Mouse (Mus musculus): ENCODE measurements around the gene Gpr156. TPM values are rescaled to one million over a fixed set of nuclear protein-coding genes. Genes with fewer than 3 reads are reported as not detected.

Gpr156 gene
- total RNA-seq, 1 experiment = 0.22 TPM

GRCm38 (mm10) chr16:37920842-37921409 is 4.6 kb downstream of the Gpr156 start:
- in situ Hi-C loops (cut with MboI; ENCODE audit: low sequenced_read_pairs in 2 of 2, unreplicated experiment in 2 of 2) = no loop called here

GRCm38 (mm10) chr16:37926087-37926486 is 9.8 kb downstream of the Gpr156 start:
- no peak overlapping the region for H3K4me3 ChIP-seq (ENCODE audit: insufficient read depth in 1 of 2, low read depth in 1 of 2, low read length in 2 of 2, poor library complexity in 1 of 2, severe bottlenecking in 1 of 2)
- no peak overlapping the region for H3K27ac ChIP-seq (ENCODE audit: insufficient read depth, low read depth, low read length, poor library complexity, severe bottlenecking)
- H3K36me3 ChIP-seq (ENCODE audit: control insufficient read depth, insufficient read depth, low read length, poor library complexity, severe bottlenecking) = no peaks in the 10 kb centered on the region
- TF ChIP-seq ZC3H11A (IDR thresholded peaks at IDR 0.05; ENCODE audit: borderline replicate concordance, low read depth, low read length) = no peak
- no peaks in the 10 kb centered on the region for H3K4me1 ChIP-seq (ENCODE audit: control insufficient read depth in 2 of 2, insufficient read depth in 2 of 2, low read length in 2 of 2, poor library complexity in 1 of 2)
- H3K9me3 ChIP-seq (ENCODE audit: control insufficient read depth, insufficient read depth, low read depth, low read length) = no peaks in the 10 kb centered on the region
- no peak for DNase-seq (ENCODE audit: low read depth, low spot score)
- in situ Hi-C loops (cut with MboI; ENCODE audit: low sequenced_read_pairs in 2 of 2, unreplicated experiment in 2 of 2) = loop anchor here in 1 of 2 experiments (25.0 kb wide), 1 partner anchor 561 kb away; no protein-coding TSS in a partner anchor
- H3K9ac ChIP-seq (ENCODE audit: insufficient read depth, low read depth, low read length, poor library complexity, severe bottlenecking) = no peak overlapping the region

More at GRCm38 (mm10) chr16:37920842-37921409, 4.6 kb downstream of the Gpr156 start:
- no peak for TF ChIP-seq ZC3H11A (IDR thresholded peaks at IDR 0.05; ENCODE audit: borderline replicate concordance, low read depth, low read length)
- no peak for TF ChIP-seq CHD2 (IDR thresholded peaks at IDR 0.05; ENCODE audit: low read depth, low read length)
- no peak for TF ChIP-seq ZNF384 (IDR thresholded peaks at IDR 0.05; ENCODE audit: low read depth, low read length)
- no peak for TF ChIP-seq MAFK (IDR thresholded peaks at IDR 0.05; ENCODE audit: insufficient read depth, low read depth, low read length)
- no peak for TF ChIP-seq HCFC1 (IDR thresholded peaks at IDR 0.05; ENCODE audit: borderline replicate concordance, insufficient read depth, low read length)
- Histone ChIP-seq H3K9me3 (ENCODE audit: control insufficient read depth, insufficient read depth, low read depth, low read length) (no peaks in the 10 kb centered on the region), H3K9ac (ENCODE audit: insufficient read depth, low read depth, low read length, poor library complexity, severe bottlenecking) (no peak overlapping the region), H3K27ac (ENCODE audit: insufficient read depth, low read depth, low read length, poor library complexity, severe bottlenecking) (no peak overlapping the region), H3K36me3 (ENCODE audit: control insufficient read depth, insufficient read depth, low read length, poor library complexity, severe bottlenecking) (no peaks in the 10 kb centered on the region), H3K4me1 (ENCODE audit: control insufficient read depth in 2 of 2, insufficient read depth in 2 of 2, low read length in 2 of 2, poor library complexity in 1 of 2) (no peaks in the 10 kb centered on the region), H3K4me3 (ENCODE audit: insufficient read depth in 1 of 2, low read depth in 1 of 2, low read length in 2 of 2, poor library complexity in 1 of 2, severe bottlenecking in 1 of 2) (no peak overlapping the region)
- DNase-seq (ENCODE audit: low read depth, low spot score) = no peak

GRCm38 (mm10) chr16:37927117-37927516 is 10.8 kb downstream of the Gpr156 start:
- Histone ChIP-seq H3K36me3 (ENCODE audit: control insufficient read depth, insufficient read depth, low read length, poor library complexity, severe bottlenecking) (no peaks in the 10 kb centered on the region), H3K4me1 (ENCODE audit: control insufficient read depth in 2 of 2, insufficient read depth in 2 of 2, low read length in 2 of 2, poor library complexity in 1 of 2) (no peaks in the 10 kb centered on the region), H3K9ac (ENCODE audit: insufficient read depth, low read depth, low read length, poor library complexity, severe bottlenecking) (no peak overlapping the region), H3K4me3 (ENCODE audit: insufficient read depth in 1 of 2, low read depth in 1 of 2, low read length in 2 of 2, poor library complexity in 1 of 2, severe bottlenecking in 1 of 2) (no peak overlapping the region), H3K9me3 (ENCODE audit: control insufficient read depth, insufficient read depth, low read depth, low read length) (no peaks in the 10 kb centered on the region), H3K27ac (ENCODE audit: insufficient read depth, low read depth, low read length, poor library complexity, severe bottlenecking) (no peak overlapping the region)
- no peak for DNase-seq (ENCODE audit: low read depth, low spot score)
- TF ChIP-seq MAFK (IDR thresholded peaks at IDR 0.05; ENCODE audit: insufficient read depth, low read depth, low read length) (no peak), CHD2 (IDR thresholded peaks at IDR 0.05; ENCODE audit: low read depth, low read length) (no peak), ZNF384 (IDR thresholded peaks at IDR 0.05; ENCODE audit: low read depth, low read length) (no peak), ZC3H11A (IDR thresholded peaks at IDR 0.05; ENCODE audit: borderline replicate concordance, low read depth, low read length) (no peak), HCFC1 (IDR thresholded peaks at IDR 0.05; ENCODE audit: borderline replicate concordance, insufficient read depth, low read length) (no peak)
- in situ Hi-C loops (cut with MboI; ENCODE audit: low sequenced_read_pairs in 2 of 2, unreplicated experiment in 2 of 2) = loop anchor here in 1 of 2 experiments (25.0 kb wide), 1 partner anchor 560 kb away; no protein-coding TSS in a partner anchor

- no peaks in the 10 kb centered on the region for H3K9me3 ChIP-seq (ENCODE audit: control insufficient read depth, insufficient read depth, low read depth, low read length)
- in situ Hi-C loops (cut with MboI; ENCODE audit: low sequenced_read_pairs in 2 of 2, unreplicated experiment in 2 of 2) = loop anchor here in 1 of 2 experiments (25.0 kb wide), 1 partner anchor 558 kb away; no protein-coding TSS in a partner anchor
- TF ChIP-seq ZNF384 (IDR thresholded peaks at IDR 0.05; ENCODE audit: low read depth, low read length) (no peak), MAFK (IDR thresholded peaks at IDR 0.05; ENCODE audit: insufficient read depth, low read depth, low read length) (no peak), ZC3H11A (IDR thresholded peaks at IDR 0.05; ENCODE audit: borderline replicate concordance, low read depth, low read length) (no peak), HCFC1 (IDR thresholded peaks at IDR 0.05; ENCODE audit: borderline replicate concordance, insufficient read depth, low read length) (no peak), CHD2 (IDR thresholded peaks at IDR 0.05; ENCODE audit: low read depth, low read length) (no peak)
- no peak overlapping the region for H3K27ac ChIP-seq (ENCODE audit: insufficient read depth, low read depth, low read length, poor library complexity, severe bottlenecking)
- H3K4me1 ChIP-seq (ENCODE audit: control insufficient read depth in 2 of 2, insufficient read depth in 2 of 2, low read length in 2 of 2, poor library complexity in 1 of 2) = no peaks in the 10 kb centered on the region
- no peaks in the 10 kb centered on the region for H3K36me3 ChIP-seq (ENCODE audit: control insufficient read depth, insufficient read depth, low read length, poor library complexity, severe bottlenecking)
- H3K4me3 ChIP-seq (ENCODE audit: insufficient read depth in 1 of 2, low read depth in 1 of 2, low read length in 2 of 2, poor library complexity in 1 of 2, severe bottlenecking in 1 of 2) = no peak overlapping the region
- no peak for DNase-seq (ENCODE audit: low read depth, low spot score)
- H3K9ac ChIP-seq (ENCODE audit: insufficient read depth, low read depth, low read length, poor library complexity, severe bottlenecking) = no peak overlapping the region
These were observed 12.7 kb downstream of the Gpr156 start for GRCm38 (mm10) chr16:37929006-37929405.

All from ES-E14 (cell line).